Mouse (Mus musculus) liver, embryonic 14.5 days (tissue): ENCODE measurements around the gene Dnajb13. TPM values are rescaled to one million over a fixed set of nuclear protein-coding genes. Genes with fewer than 3 reads are reported as not detected.

Source experiments
- ATAC-seq: fragments of 200-750 bp; cut with Nextera tagmentation; 2 replicates; pipeline ENCODE4 v1.8.0; 2017; ENCODE audit warnings: moderate number of reproducible peaks, mild to moderate bottlenecking, moderate library complexity; ENCODE audit not compliant: insufficient read depth
- DNase-seq, 3 experiments: peaks; one replicate each; pipeline ENCODE4 v3.0.0-alpha.2; 2012 to 2013; ENCODE audit warnings: low read depth in 3 of 3, low spot score in 3 of 3
- H3K27ac ChIP-seq: fragments of 300-500 bp; sonication (generic); 2 replicates; pipeline ENCODE4 v1.5.1; 2014; ENCODE audit warnings: moderate library complexity, mild to moderate bottlenecking, control low read depth, inconsistent platforms
- H3K27me3 ChIP-seq: fragments of 300-500 bp; sonication (generic); 2 replicates; pipeline ENCODE4 v1.6.1; 2014; ENCODE audit warnings: mild to moderate bottlenecking, low read length, moderate library complexity; ENCODE audit not compliant: control insufficient read depth, insufficient read depth
- H3K36me3 ChIP-seq: fragments of 300-500 bp; sonication (generic); replicated peaks from 2 replicates; pipeline ENCODE4 v1.6.1; 2014; ENCODE audit warnings: low read depth; ENCODE audit not compliant: control insufficient read depth, insufficient read depth
- H3K4me1 ChIP-seq, 2 experiments: fragments of 200-500 bp in 1 of 2; fragments of 300-500 bp in 1 of 2; sonication (generic) in 1 of 2; replicated peaks; 2 replicates each; pipeline ENCODE4 v1.6.1; 2012 to 2014; ENCODE audit warnings: antibody characterized with exemption in 1 of 2, inconsistent platforms in 1 of 2, low read length in 1 of 2; ENCODE audit not compliant: control insufficient read depth in 2 of 2, insufficient read depth in 2 of 2
- H3K4me2 ChIP-seq: fragments of 300-500 bp; sonication (generic); 2 replicates; pipeline ENCODE4 v1.6.1; 2014; ENCODE audit warnings: low read depth, mild to moderate bottlenecking, control low read depth, moderate library complexity
- H3K4me3 ChIP-seq, 2 experiments: fragments of 200-500 bp in 1 of 2; fragments of 300-500 bp in 1 of 2; sonication (generic) in 1 of 2; 2 replicates each; pipeline ENCODE4 v1.5.1; 2012 to 2014; ENCODE audit warnings: low read depth in 2 of 2, low read length in 2 of 2, mild to moderate bottlenecking in 2 of 2, control low read depth in 1 of 2, inconsistent platforms in 1 of 2, moderate library complexity in 1 of 2; ENCODE audit not compliant: insufficient read depth in 1 of 2
- H3K9ac ChIP-seq: fragments of 300-500 bp; sonication (generic); replicated peaks from 2 replicates; pipeline ENCODE4 v1.6.1; 2014; ENCODE audit warnings: mild to moderate bottlenecking, control low read depth, moderate library complexity
- H3K9me3 ChIP-seq: fragments of 300-500 bp; sonication (generic); 2 replicates; pipeline ENCODE4 v1.6.1; 2016; ENCODE audit warnings: low read length, mixed read lengths; ENCODE audit not compliant: control insufficient read depth
- CTCF ChIP-seq: IDR thresholded peaks from 2 replicates; pipeline ENCODE4 v1.5.1; 2016; ENCODE audit warnings: antibody characterized with exemption, low read depth, control low read depth
- EP300 ChIP-seq: IDR thresholded peaks from 2 replicates; pipeline ENCODE4 v1.6.1; 2016; ENCODE audit warnings: antibody characterized with exemption, low read depth
- WGBS: fragments of 180-500 bp; shearing (Covaris S2); extraction: QIAGEN DNeasy Blood & Tissue Kit; methylation state at CpG from one replicate; pipeline ENCODE4 v1.1.7; 2014; ENCODE audit not compliant: insufficient replicate concordance; 5-methylcytosine and 5-hydroxymethylcytosine counted together
- polyA plus RNA-seq, 2 experiments: library from polyadenylated mRNA; depleted of rRNA in 1 of 2; stranded (reverse) in 1 of 2; unstranded in 1 of 2; fragments of >200 nt; fragmentation: Nextera tagmentation in 1 of 2; extraction: Ambion mirVana in 1 of 2; gene quantifications; 2 replicates each; pipeline versions ENCODE4 v1.2.1 to v1.2.3; 2012 to 2014

Gene Dnajb13
- polyA plus RNA-seq, 2 experiments = 0.58 to 2.3 TPM

- H3K9ac ChIP-seq = no peak overlapping the region
- no peak overlapping the region for H3K4me3 ChIP-seq
- H3K9me3 ChIP-seq = no peaks in the 10 kb centered on the region
- no peak for DNase-seq
- no peaks in the 10 kb centered on the region for H3K36me3 ChIP-seq
- H3K4me2 ChIP-seq = no peak overlapping the region
- no peak; the same call in 1 of the 2 replicates for ATAC-seq
- TF ChIP-seq EP300 = no peak
- TF ChIP-seq CTCF = no peak
- H3K4me1 ChIP-seq = no peaks in the 10 kb centered on the region
- WGBS = 39% methylated on average over 7 of the region's 7 CpGs
- H3K27me3 ChIP-seq = no peaks in the 10 kb centered on the region; the same call in 1 of the 2 replicates
- no peak overlapping the region for H3K27ac ChIP-seq
Observed at GRCm38 (mm10) chr7:100520204-100520603, 5.4 kb upstream of the Dnajb13 start.

DNA sequence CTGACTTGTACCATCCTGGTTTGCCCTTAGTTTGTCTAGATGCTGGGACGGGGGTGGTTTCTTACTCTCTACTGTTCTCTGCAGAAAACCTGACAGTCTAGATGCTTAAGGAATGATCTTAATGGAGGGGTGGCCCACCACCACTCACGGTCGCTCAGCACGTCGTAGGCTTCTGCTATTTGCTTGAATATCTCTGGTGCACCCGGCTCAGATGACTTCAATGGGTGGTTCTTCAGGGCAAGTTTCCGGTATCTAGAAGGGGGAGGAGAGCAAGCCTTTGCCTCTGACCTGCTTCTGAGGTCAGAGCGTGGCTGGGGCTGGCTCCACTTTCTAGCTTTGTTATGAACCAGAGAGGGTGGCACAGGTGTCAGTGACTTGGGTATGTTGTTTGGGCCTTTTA is 3.2 kb downstream of the Dnajb13 start:
- no peak overlapping the region for H3K9ac ChIP-seq
- TF ChIP-seq CTCF = no peak
- no peak for TF ChIP-seq EP300
- DNase-seq = no peak
- no peak for ATAC-seq
- no peak overlapping the region for H3K4me2 ChIP-seq
- no peaks in the 10 kb centered on the region; the same call in 1 of the 2 replicates for H3K27me3 ChIP-seq
- H3K9me3 ChIP-seq = no peaks in the 10 kb centered on the region
- H3K4me1 ChIP-seq = no peaks in the 10 kb centered on the region; a peak in 1 of 4 replicates
- H3K27ac ChIP-seq = no peak overlapping the region
- H3K4me3 ChIP-seq = no peak overlapping the region
- H3K36me3 ChIP-seq = no peaks in the 10 kb centered on the region
- WGBS = 48% methylated on average over 8 of the region's 8 CpGs

GRCm38 (mm10) chr7:100508670-100509069 is 6.1 kb downstream of the Dnajb13 start:
- Histone ChIP-seq H3K36me3 (no peaks in the 10 kb centered on the region), H3K9ac (no peak overlapping the region), H3K27me3 (no peaks in the 10 kb centered on the region; the same call in 1 of the 2 replicates), H3K4me2 (no peak overlapping the region), H3K27ac (no peak overlapping the region), H3K4me1 (peaks cover 0 to 2% of the 10 kb centered on the region in 2 experiments; a peak in 1 of 4 replicates), H3K9me3 (no peaks in the 10 kb centered on the region), H3K4me3 (no peak overlapping the region)
- 17% methylated on average over 3 of the region's 3 CpGs for WGBS
- no peak for ATAC-seq
- TF ChIP-seq CTCF (no peak), EP300 (no peak)
- no peak for DNase-seq

DNA sequence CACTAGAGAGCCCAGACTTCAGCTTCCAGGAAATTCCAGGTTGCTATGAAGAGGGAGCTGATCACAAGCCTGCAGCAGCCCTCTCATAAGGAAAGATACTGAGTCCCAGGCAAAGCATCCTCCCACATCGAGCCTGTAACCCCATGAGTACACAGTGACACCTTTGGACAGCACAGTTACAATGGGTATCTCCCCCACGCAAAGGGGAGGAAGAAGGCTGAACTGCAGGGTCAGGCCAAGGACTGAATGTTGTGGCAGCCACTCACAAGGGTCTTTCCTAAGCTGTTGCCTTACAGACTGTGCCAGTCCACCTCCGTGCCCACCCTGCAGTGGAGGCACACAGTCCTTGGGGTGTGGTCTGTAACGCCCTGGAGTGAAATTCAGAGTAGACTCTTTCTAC is 8.3 kb downstream of the Dnajb13 start:
- H3K9ac ChIP-seq = no peak overlapping the region
- H3K27ac ChIP-seq = no peak overlapping the region
- 62% methylated on average over 4 of the region's 4 CpGs for WGBS
- H3K27me3 ChIP-seq = no peaks in the 10 kb centered on the region; the same call in 1 of the 2 replicates
- peaks cover 15 to 21% of the 10 kb centered on the region in 2 experiments for H3K4me1 ChIP-seq
- H3K4me3 ChIP-seq = no peak overlapping the region
- no peaks in the 10 kb centered on the region for H3K9me3 ChIP-seq
- ATAC-seq (no peak), DNase-seq (no peak)
- TF ChIP-seq CTCF (0 out of 2 replicates have a peak, but pooled peaks have one; percentile 14), EP300 (no peak)
- no peak overlapping the region for H3K4me2 ChIP-seq
- no peaks in the 10 kb centered on the region for H3K36me3 ChIP-seq

DNA sequence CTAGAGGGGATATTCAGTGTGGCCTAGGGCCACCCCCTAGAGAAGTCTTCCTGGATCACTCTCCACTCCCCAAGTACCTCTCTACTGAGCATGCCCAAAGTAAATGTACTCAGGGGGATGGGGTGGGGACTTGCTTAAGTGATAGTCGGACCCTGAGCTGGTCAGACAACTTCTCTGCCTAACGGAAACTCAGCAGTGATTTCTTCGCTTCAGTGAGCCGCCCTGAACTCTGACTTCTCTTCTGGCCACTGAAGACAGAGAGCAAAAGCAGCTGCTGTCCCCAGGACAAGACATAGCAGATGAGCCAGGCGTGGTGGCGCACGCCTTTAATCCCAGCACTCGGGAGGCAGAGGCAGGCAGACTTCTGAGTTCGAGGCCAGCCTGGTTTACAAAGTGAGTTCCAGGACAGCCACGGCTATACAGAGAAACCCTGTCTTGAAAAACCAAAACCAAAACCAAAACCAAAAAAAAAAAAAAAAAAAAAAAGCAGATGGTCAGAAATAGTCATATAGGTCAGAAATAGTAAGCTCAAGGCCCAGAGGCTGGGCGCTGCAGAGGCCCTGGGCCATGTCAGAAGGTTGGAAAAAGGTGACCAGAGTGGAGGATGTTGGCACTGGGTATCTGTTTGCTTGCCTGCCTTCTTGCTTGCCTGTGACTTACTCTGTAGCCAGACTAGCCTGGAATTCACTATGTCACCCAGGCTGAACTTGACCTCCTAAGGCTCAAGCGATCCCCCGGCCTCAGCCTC is 9.8 kb downstream of the Dnajb13 start:
- Histone ChIP-seq H3K36me3 (peaks cover 5% of the 10 kb centered on the region), H3K9ac (no peak overlapping the region), H3K4me3 (no peak overlapping the region), H3K27me3 (no peaks in the 10 kb centered on the region), H3K4me1 (peaks cover 15 to 29% of the 10 kb centered on the region in 2 experiments), H3K4me2 (no peak overlapping the region), H3K27ac (no peak overlapping the region), H3K9me3 (no peaks in the 10 kb centered on the region)
- 70% methylated on average over 13 of the region's 13 CpGs for WGBS
- ATAC-seq (no peak), DNase-seq (no peak)
- TF ChIP-seq CTCF = no peak
- no peak for TF ChIP-seq EP300
